Mouse (Mus musculus): ENCODE measurements around the gene Snx30. TPM values are rescaled to one million over a fixed set of nuclear protein-coding genes. Genes with fewer than 3 reads are reported as not detected.
"Not testable (repeated sequence)": the region's sequence is repeated elsewhere in the genome, so short reads cannot be mapped to it uniquely, and the experiment has no call there.

Gene Snx30
- total and polyA plus RNA-seq, 2 experiments: 1.6 to 4.1 TPM

DNA sequence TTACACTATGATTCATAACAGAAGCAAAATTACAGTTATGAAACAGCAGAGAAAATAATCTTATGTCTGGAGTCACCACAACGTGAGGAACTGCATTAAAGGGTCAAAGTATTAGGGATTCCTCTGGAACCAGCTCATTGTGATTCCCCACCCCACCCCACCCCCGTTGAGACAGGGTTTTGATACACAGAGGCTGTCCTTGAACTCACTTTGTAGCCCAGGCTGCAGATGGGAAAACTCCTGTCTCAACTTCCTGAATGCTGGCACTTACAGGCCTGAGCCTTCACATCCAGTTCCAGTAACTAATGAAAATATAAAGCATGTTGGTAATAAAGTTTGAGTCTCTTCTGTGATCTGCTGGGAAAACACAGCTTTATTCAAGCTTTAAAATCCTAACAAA lies 20.2 kb upstream of the Snx30 start:
- no peak overlapping the region for H3K27ac ChIP-seq (replicated peaks; ENCODE audit: insufficient read depth, low read depth, low read length)

GRCm38 (mm10) chr4:59786661-59787060 lies 19.0 kb upstream of the Snx30 start:
- H3K4me3 ChIP-seq (ENCODE audit: insufficient read depth, low read depth, low read length): no peak overlapping the region
- peaks cover 6% of the 10 kb centered on the region for H3K4me1 ChIP-seq (ENCODE audit: control insufficient read depth, insufficient read depth, low read length)
- TF ChIP-seq CTCF (IDR thresholded peaks at IDR 0.05; ENCODE audit: low read depth, low read length) (peak; percentile 92), POLR2A (IDR thresholded peaks at IDR 0.05; ENCODE audit: extremely low read depth, insufficient read depth, low read length) (no peak)
- peak; percentile 19 for DNase-seq (ENCODE audit: extremely low read depth, low read depth, low spot score)
- no peaks in the 10 kb centered on the region for H3K27me3 ChIP-seq (ENCODE audit: control insufficient read depth, insufficient read depth, low read length)
- no peak overlapping the region for H3K27ac ChIP-seq (replicated peaks; ENCODE audit: insufficient read depth, low read depth, low read length)
- H3K9ac ChIP-seq (ENCODE audit: low read depth, low read length): no peak overlapping the region
- H3K79me2 ChIP-seq (ENCODE audit: control insufficient read depth, insufficient read depth, low read length): peaks cover 11% of the 10 kb centered on the region
- WGBS: under 1% methylated on average over 7 of the region's 7 CpGs
- H3K36me3 ChIP-seq (ENCODE audit: control insufficient read depth, insufficient read depth, low read length): no peaks in the 10 kb centered on the region

More for the DNA sequence above, 20.2 kb upstream of the Snx30 start:
- H3K79me2 ChIP-seq (ENCODE audit: control insufficient read depth, insufficient read depth, low read length): peaks cover 13% of the 10 kb centered on the region
- no peak overlapping the region for H3K4me3 ChIP-seq (ENCODE audit: insufficient read depth, low read depth, low read length)
- H3K27me3 ChIP-seq (ENCODE audit: control insufficient read depth, insufficient read depth, low read length): no peaks in the 10 kb centered on the region
- TF ChIP-seq POLR2A (IDR thresholded peaks at IDR 0.05; ENCODE audit: extremely low read depth, insufficient read depth, low read length) (no peak), CTCF (IDR thresholded peaks at IDR 0.05; ENCODE audit: low read depth, low read length) (no peak)
- no peak for DNase-seq (ENCODE audit: extremely low read depth, low read depth, low spot score)
- H3K36me3 ChIP-seq (ENCODE audit: control insufficient read depth, insufficient read depth, low read length): no peaks in the 10 kb centered on the region
- H3K9ac ChIP-seq (ENCODE audit: low read depth, low read length): no peak overlapping the region
- peaks cover 6% of the 10 kb centered on the region for H3K4me1 ChIP-seq (ENCODE audit: control insufficient read depth, insufficient read depth, low read length)
- WGBS: 22% methylated on average over 2 of the region's 2 CpGs

GRCm38 (mm10) chr4:59787126-59787525 lies 18.5 kb upstream of the Snx30 start:
- DNase-seq (ENCODE audit: extremely low read depth, low read depth, low spot score): no peak
- Histone ChIP-seq H3K4me1 (ENCODE audit: control insufficient read depth, insufficient read depth, low read length) (peaks cover 6% of the 10 kb centered on the region), H3K27ac (replicated peaks; ENCODE audit: insufficient read depth, low read depth, low read length) (no peak overlapping the region), H3K36me3 (ENCODE audit: control insufficient read depth, insufficient read depth, low read length) (no peaks in the 10 kb centered on the region), H3K9ac (ENCODE audit: low read depth, low read length) (no peak overlapping the region), H3K27me3 (ENCODE audit: control insufficient read depth, insufficient read depth, low read length) (no peaks in the 10 kb centered on the region), H3K4me3 (ENCODE audit: insufficient read depth, low read depth, low read length) (no peak overlapping the region), H3K79me2 (ENCODE audit: control insufficient read depth, insufficient read depth, low read length) (peaks cover 10% of the 10 kb centered on the region)
- TF ChIP-seq CTCF (IDR thresholded peaks at IDR 0.05; ENCODE audit: low read depth, low read length): no peak
- TF ChIP-seq POLR2A (IDR thresholded peaks at IDR 0.05; ENCODE audit: extremely low read depth, insufficient read depth, low read length): no peak
- WGBS: 53% methylated on average over 6 of the region's 6 CpGs

DNA sequence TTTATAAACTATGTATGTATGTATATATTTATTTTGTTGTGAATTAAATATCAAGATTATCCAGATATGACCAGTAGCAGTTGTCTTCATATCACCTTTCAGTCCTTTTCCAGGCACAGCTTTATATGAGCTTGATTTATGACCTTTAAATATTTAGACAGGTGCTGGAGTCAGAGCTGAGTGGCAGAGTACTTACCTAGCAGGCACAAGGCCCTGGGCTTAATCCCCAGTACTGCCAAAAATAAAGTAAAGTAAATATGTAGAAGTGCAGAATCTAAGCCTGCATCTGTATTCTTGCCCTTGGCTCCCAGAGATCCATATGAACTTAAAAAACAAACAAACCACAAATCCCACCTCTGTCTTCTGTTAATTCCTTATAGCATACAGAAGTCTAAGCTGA lies 16.6 kb upstream of the Snx30 start:
- no peaks in the 10 kb centered on the region for H3K36me3 ChIP-seq (ENCODE audit: control insufficient read depth, insufficient read depth, low read length)
- no peak for DNase-seq (ENCODE audit: extremely low read depth, low read depth, low spot score)
- H3K4me1 ChIP-seq (ENCODE audit: control insufficient read depth, insufficient read depth, low read length): peaks cover 2% of the 10 kb centered on the region; the same call in 1 of the 2 replicates
- H3K9ac ChIP-seq (ENCODE audit: low read depth, low read length): no peak overlapping the region
- TF ChIP-seq CTCF (IDR thresholded peaks at IDR 0.05; ENCODE audit: low read depth, low read length) (no peak), POLR2A (IDR thresholded peaks at IDR 0.05; ENCODE audit: extremely low read depth, insufficient read depth, low read length) (no peak)
- no peaks in the 10 kb centered on the region for H3K27me3 ChIP-seq (ENCODE audit: control insufficient read depth, insufficient read depth, low read length)
- no peak overlapping the region for H3K4me3 ChIP-seq (ENCODE audit: insufficient read depth, low read depth, low read length)
- no peak overlapping the region for H3K27ac ChIP-seq (replicated peaks; ENCODE audit: insufficient read depth, low read depth, low read length)
- H3K79me2 ChIP-seq (ENCODE audit: control insufficient read depth, insufficient read depth, low read length): no peaks in the 10 kb centered on the region

DNA sequence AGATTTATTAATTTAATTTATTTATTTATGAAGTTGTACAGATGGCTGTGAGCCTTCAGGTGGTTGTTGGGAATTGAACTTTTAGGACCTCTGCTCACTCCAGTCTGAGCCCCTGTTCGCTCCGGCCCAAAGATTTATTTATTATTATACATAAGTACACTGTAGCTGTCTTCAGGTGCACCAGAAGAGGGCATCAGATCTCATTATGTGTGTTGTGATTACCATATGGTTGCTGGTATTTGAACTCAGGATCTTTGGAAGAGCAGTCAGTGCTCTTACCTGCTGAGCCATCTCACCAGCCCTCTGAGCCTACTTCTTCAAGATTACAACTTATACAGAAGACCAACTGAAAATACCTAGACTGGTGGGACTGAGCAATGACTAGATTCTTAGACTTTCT lies 12.0 kb upstream of the Snx30 start:
- not testable (repeated sequence) for H3K9ac ChIP-seq (ENCODE audit: low read depth, low read length); H3K79me2 ChIP-seq (ENCODE audit: control insufficient read depth, insufficient read depth, low read length); H3K27me3 ChIP-seq (ENCODE audit: control insufficient read depth, insufficient read depth, low read length); H3K27ac ChIP-seq (replicated peaks; ENCODE audit: insufficient read depth, low read depth, low read length); H3K4me3 ChIP-seq (ENCODE audit: insufficient read depth, low read depth, low read length); H3K36me3 ChIP-seq (ENCODE audit: control insufficient read depth, insufficient read depth, low read length); H3K4me1 ChIP-seq (ENCODE audit: control insufficient read depth, insufficient read depth, low read length); DNase-seq (ENCODE audit: extremely low read depth, low read depth, low spot score)
- 78% methylated on average over 2 of the region's 2 CpGs for WGBS

DNA sequence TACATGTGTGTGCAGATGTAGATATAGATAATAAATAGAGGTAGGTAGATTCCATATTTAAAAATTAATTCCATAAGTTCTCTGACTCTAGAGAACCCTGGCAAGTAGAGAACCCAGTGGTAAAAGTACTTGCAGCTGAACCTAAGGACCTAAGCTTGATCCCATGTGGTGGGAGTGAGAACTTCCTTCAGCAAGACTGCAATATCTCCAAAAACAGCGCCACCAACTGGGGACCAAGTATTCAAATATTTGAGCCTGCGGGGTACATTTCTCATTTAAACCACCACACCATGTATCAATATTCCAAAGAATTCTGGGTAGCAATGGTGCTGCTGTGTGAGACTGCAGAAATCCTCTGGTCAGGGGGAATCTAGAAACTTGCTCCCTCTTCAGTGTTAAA lies 11.5 kb upstream of the Snx30 start:
- WGBS: 86% methylated on average over 2 of the region's 2 CpGs
- Histone ChIP-seq H3K36me3 (ENCODE audit: control insufficient read depth, insufficient read depth, low read length) (no peaks in the 10 kb centered on the region), H3K9ac (ENCODE audit: low read depth, low read length) (no peak overlapping the region), H3K4me3 (ENCODE audit: insufficient read depth, low read depth, low read length) (no peak overlapping the region), H3K27ac (replicated peaks; ENCODE audit: insufficient read depth, low read depth, low read length) (no peak overlapping the region), H3K4me1 (ENCODE audit: control insufficient read depth, insufficient read depth, low read length) (no peaks in the 10 kb centered on the region), H3K79me2 (ENCODE audit: control insufficient read depth, insufficient read depth, low read length) (no peaks in the 10 kb centered on the region), H3K27me3 (ENCODE audit: control insufficient read depth, insufficient read depth, low read length) (no peaks in the 10 kb centered on the region)
- DNase-seq (ENCODE audit: extremely low read depth, low read depth, low spot score): no peak
- TF ChIP-seq CTCF (IDR thresholded peaks at IDR 0.05; ENCODE audit: low read depth, low read length) (no peak), POLR2A (IDR thresholded peaks at IDR 0.05; ENCODE audit: extremely low read depth, insufficient read depth, low read length) (no peak)

All from liver, adult 2 months (tissue).